Mouse (Mus musculus) left cerebral cortex, adult 11 months (tissue): ENCODE measurements at regions not wholly inside any gene's neighbourhood (a gene's known extent, or its start where the extent isn't known, plus 50 kb on each side); places are given as distances from the start of the nearest gene placed in this dataset.

Experiments
- DNase-seq: peaks from one replicate; pipeline ENCODE4 v3.0.0; 2022; ENCODE audit warnings: low spot score

GRCm38 (mm10) chr12:68683176-68683575 is 475.8 kb downstream of the Rps29 start:
- DNase-seq: no peak

DNA sequence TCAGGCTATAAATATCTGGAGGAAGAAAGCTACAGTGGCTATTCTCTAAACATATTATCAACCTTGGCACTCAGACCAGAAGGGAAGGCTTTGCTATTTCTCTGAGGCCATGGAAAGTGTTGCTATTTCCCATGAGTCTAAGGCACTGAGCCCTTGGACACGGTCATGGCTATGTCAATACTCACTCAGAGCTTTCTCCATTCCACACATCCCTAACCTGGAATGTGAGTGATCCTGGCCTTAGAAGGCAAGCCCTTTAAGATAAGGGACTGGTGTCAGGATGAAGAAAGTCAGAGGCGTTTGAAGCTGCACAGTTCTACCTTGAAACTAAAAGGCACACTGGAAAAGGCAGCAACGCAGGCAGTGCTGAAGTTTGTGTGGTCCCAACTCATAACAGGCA is 478.3 kb downstream of the Rps29 start:
- DNase-seq: no peak

GRCm38 (mm10) chr12:68676096-68676775 is 482.8 kb downstream of the Rps29 start:
- DNase-seq: no peak

- DNase-seq: no peak
These were observed 487.0 kb downstream of the Rps29 start for GRCm38 (mm10) chr12:68672011-68672410.

DNA sequence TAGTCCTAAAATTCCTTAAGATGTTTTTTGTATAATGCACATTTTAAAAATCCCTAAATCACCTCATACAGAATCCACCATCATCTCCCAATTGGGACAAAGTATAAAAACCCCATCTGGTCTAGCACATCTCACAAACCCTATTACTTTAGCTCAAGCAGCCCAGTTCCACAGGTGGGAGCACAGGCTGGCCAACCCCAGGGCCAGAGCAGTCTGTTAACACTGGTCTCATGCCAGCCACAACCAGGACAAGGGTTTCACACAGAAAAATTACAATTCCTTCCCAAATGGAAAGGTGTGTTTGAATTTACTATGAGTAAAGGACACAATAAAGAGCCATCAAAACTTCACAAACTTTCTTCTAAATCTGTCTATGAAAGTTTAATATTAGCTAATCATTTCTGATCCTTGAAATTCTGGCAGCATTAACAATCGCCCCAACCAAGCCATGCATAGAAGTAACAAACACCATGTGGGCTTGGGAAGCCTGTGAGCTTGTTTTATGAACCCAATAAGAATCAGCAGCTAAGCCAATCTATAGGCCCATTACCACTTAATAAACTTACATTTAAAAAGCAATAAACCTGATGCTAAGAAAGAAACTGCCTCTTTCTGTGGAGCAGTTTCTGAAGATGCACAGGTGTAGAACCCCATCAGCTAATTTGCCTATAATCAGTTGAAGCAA is 512.9 kb downstream of the Rps29 start:
- no peak for DNase-seq

DNA sequence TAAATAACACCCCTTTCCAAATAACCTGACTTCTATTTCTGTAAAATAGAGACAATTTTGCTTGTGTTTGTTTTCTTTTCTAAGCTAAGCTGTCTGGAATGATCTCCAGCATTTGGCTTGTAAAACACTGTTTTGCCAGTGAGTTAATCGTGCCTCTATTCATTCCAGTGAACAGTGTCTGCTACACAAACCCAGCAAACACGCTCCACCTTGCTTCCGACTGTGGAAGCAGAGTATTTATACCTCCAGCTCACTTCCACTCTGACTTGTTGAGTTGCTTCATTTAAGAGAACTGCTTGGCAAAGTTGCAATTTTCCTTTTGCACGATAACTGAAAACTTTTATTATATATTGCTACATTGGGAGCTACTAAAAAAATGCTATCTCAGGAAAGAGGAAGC is 515.3 kb downstream of the Rps29 start:
- DNase-seq: no peak

- no peak for DNase-seq
These were observed 526.5 kb downstream of the Rps29 start for GRCm38 (mm10) chr12:68632441-68632840.

GRCm38 (mm10) chr12:68618337-68618736 is 540.6 kb downstream of the Rps29 start:
- DNase-seq: no peak

DNA sequence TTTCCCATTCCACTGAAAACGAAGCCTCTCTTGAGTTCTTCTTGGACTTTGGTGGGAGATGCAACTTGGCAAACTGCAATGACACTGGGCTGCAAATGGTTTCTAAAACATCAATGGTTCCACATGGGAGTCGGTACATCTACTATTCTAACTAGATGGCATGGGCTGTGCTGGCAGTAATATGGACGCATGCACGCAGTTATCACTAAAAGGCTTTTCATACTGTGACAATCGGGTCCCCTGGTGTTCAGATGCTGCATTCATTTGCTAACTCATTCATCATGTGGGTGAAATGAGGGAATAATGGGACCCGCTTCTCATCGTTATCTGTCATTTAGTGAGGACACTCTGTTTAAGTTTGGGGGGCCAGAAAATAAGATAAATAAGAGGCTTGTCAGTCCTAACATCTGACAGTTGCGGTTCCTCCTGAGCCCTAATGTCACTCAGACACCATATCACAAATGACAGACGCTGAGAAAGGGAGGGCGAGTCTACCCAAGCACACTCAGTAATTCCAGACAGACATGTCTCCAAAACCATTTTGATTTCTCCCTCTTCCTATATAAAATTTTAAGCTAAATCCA is 553.5 kb downstream of the Rps29 start:
- DNase-seq: no peak

DNA sequence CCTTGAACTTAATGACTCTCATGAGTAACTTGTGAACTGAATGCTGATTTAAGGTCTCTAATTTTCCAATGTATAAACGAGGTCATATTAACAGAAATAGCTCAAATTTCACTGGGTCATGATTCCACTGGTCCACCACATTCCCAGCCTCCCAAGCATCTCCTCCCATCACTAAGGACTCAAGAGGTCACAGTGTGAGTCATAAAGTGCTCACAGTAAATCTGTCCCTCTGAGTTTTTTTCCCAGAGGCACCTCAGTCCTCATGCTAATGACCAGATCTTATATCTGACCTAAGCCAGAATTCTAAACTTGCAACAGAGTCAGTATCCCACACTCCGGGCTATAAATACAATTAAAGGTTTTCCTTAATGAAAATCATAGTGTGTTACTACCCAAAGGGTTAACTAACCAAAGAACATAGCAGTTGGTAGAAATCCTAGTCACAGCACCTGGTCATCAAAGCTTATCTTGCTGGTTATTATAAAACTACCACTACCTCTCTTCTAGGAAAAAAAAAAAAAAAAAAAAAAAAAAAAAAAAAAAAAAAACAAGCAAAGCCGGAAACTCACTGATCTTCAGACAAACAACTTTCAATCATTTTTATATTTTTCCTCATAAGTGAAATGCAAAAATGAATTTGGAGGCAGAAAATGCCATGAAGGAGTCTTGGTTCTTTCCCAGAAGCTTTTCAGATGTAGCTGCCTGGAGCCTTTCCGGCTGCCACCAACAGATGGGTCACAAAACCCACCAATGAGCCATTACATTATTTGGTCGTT is 554.3 kb downstream of the Rps29 start:
- DNase-seq: no peak

- DNase-seq: no peak
These were observed 556.3 kb downstream of the Rps29 start for GRCm38 (mm10) chr12:68602682-68603081.

GRCm38 (mm10) chr12:68601366-68601765 is 557.6 kb downstream of the Rps29 start:
- DNase-seq: no peak

DNA sequence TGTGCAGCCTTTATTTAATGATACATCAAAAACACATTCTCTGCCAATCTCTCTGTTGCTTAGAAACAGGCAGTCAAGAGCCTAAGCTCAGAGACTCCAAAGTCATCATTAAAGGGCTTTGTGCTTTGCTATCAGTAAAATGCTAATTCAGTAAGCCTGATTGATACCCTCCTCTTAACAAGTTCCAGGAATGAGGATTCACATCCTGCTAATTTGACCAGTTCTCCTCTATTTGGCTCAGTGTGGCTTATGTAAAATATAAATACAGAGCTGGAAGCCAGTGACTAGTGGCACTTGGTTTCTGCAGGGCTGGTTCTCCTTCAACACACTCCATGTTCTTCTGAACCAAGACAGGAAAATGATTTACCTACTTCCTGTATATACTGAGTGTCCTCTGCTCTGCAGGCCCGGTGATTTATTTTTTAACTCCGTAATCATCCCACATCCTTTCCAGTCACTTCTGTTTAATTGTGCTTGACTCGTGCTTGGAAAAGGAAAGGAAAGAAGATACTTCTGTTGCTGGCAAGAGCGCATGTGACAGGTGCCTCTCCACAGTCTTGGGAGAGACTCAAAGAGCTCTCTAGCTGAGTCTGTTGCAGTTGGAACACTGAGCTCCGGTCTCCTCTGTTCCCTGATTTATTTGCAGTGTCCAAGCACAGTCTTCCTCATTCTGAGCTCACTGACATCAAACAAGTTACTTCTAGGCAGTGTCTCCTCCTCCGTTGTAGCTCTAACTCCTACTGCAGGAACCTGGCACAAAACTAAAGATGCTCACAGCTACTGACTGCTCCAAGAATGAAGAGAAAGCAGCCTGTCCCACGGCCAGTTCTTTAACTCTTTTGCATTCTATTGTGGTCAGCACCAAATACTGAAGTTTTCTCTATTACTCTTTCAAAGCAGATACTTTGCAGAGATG is 559.0 kb downstream of the Rps29 start:
- no peak for DNase-seq

DNA sequence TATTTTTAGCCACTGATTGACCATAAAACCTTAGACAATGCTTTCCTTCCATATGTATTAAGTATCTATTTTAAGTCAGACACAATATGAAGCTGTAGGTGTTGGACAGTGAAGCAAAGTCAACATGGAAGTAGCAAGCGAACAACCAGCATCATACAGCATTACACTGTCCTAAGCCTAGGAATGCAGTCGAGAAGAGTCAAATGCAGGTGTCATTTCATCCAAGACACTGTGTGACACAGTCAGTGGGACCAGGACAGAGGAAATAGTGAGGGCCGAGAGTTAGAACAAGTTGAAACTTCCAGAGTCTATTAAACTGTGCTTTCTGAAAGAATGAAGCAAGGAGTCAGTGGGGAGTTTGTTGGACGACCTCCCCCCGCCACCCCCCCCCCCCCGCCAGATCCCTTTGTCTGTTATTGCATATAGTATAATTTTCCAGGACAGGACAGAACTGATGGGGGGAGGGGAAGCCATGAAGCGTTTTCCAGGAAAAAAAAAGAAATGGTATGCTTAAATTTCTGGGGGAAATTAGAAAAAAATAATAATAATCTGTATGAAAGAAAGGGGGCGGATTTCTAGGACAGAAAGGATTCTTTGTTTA is 559.9 kb downstream of the Rps29 start:
- no peak for DNase-seq

DNA sequence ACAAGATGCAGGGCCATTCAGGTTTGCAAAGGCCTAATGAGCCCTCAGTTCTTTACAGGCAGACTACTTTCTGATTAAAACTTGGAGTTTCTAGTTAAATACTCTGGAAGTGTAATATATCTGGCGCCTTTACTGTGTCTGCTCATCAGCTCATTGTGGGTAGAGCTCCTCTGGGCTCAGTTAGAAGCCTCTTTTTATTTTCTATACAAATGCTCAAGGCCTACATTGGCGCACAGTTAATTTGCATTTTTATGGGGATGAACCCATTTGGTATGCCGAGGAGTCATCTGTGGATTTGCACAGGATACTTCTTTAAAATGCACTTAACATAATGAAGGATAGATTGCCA is 573.5 kb downstream of the Rps29 start:
- no peak for DNase-seq

DNA sequence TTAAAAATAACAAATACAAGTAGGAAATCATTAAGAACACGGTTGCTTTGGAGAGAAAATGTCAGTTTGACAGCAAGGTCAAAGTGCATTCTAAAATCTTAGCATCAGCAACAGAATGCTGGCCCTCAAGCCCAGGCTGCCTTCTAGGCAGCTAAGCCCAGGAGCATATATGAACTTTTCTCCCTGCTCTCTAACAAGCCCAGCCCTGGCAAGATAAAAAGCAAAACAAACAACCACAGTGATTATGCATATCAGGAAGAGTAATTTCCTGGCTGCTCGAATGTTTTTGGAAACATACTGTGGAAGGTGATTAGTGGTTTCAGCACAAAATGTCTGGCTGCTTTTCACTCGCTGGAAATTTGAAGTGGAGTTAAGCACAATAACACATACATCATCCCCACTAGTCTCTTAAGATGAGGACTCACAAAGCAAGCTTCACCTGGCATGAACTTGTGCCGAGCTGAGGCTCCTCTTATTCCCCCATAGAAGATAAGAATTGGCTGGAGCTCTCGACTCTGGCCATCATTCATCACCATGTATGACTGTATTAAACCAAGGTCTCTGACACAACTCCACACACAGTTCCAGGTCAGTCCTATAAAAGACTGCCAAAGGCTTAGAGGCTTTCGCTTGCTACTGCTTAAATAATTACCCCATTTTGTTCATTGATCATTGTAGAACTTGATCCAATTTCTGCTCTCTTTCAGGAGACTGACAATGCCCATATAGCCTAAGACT is 574.0 kb downstream of the Rps29 start:
- no peak for DNase-seq

GRCm38 (mm10) chr12:68579909-68580308 is 579.1 kb downstream of the Rps29 start:
- no peak for DNase-seq

DNA sequence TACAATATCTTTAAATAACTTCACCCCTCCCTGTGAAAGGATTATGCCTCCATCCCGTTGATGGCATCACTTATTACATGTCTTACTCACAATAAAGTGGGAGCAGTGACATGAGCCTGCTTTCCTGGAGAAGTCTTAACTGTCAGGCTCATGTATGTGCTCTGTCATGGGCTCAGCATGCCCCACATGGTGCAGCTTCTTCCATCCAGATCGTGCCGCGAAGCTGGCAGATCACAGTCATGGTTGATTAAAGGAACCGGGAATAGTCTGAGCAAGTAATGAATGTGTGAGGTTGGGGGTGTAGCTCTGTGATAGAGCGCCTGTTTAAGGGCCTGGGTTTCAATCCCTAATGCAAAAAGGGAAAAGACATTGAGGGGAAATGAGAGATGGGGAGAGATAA is 581.5 kb downstream of the Rps29 start:
- no peak for DNase-seq

- DNase-seq: no peak
These were observed 582.1 kb downstream of the Rps29 start for GRCm38 (mm10) chr12:68576855-68577254.

- DNase-seq: no peak
These were observed 603.9 kb downstream of the Rps29 start for GRCm38 (mm10) chr12:68554943-68555627.
